Mouse (Mus musculus) limb, embryonic 15.5 days (tissue): Measurements from ENCODE around the gene Kif4. TPM values are rescaled to one million over a fixed set of nuclear protein-coding genes. Genes with fewer than 3 reads are reported as not detected.

Source experiments
- ATAC-seq: fragments of 200-750 bp; cut with Nextera tagmentation; 2 replicates; pipeline ENCODE4 v1.8.0; 2017; ENCODE audit warnings: low read depth, moderate TSS enrichment; ENCODE audit not compliant: insufficient number of reproducible peaks, low FRiP score, low TSS enrichment
- H3K27ac ChIP-seq: fragments of 300-500 bp; sonication (generic); 2 replicates; pipeline ENCODE4 v1.5.1; 2015; ENCODE audit warnings: moderate library complexity, mild to moderate bottlenecking, inconsistent platforms
- H3K27me3 ChIP-seq: fragments of 300-500 bp; sonication (generic); 2 replicates; pipeline ENCODE4 v1.6.1; 2015; ENCODE audit warnings: inconsistent platforms
- H3K36me3 ChIP-seq: fragments of 300-500 bp; sonication (generic); 2 replicates; pipeline ENCODE4 v1.6.1; 2015; ENCODE audit warnings: inconsistent platforms
- H3K4me1 ChIP-seq: fragments of 300-500 bp; sonication (generic); 2 replicates; pipeline ENCODE4 v1.6.1; 2015; ENCODE audit warnings: inconsistent platforms
- H3K4me2 ChIP-seq: fragments of 300-500 bp; sonication (generic); 2 replicates; pipeline ENCODE4 v1.6.1; 2015; ENCODE audit warnings: mild to moderate bottlenecking, inconsistent platforms
- H3K4me3 ChIP-seq: fragments of 300-500 bp; sonication (generic); 2 replicates; pipeline ENCODE4 v1.5.1; 2015; ENCODE audit warnings: mild to moderate bottlenecking, inconsistent platforms
- H3K9ac ChIP-seq: fragments of 300-500 bp; sonication (generic); 2 replicates; pipeline ENCODE4 v1.6.1; 2015; ENCODE audit warnings: inconsistent platforms
- H3K9me3 ChIP-seq: fragments of 300-500 bp; sonication (generic); 2 replicates; pipeline ENCODE4 v1.6.1; 2016; ENCODE audit warnings: inconsistent platforms
- WGBS: fragments of 180-500 bp; shearing (Covaris S2); methylation state at CpG from one replicate; pipeline ENCODE4 v1.1.7; 2015; 5-methylcytosine and 5-hydroxymethylcytosine counted together
- polyA plus RNA-seq: library from polyadenylated mRNA; unstranded; fragments of >200 nt; fragmentation: Nextera tagmentation; extraction: Ambion mirVana; gene quantifications from 2 replicates; pipeline ENCODE4 v1.2.1, GENCODE M21; 2015

Gene Kif4
- polyA plus RNA-seq, 1 experiment from 2014 or later, result 22.0 TPM

GRCm38 (mm10) chrX:100652848-100653247, 27.3 kb downstream of the Kif4 start:
- no peak overlapping the region for H3K4me2 ChIP-seq
- no peaks in the 10 kb centered on the region for H3K9me3 ChIP-seq
- H3K9ac ChIP-seq, result no peak overlapping the region
- no peak overlapping the region for H3K27ac ChIP-seq
- ATAC-seq, result no peak
- no peaks in the 10 kb centered on the region for H3K27me3 ChIP-seq
- H3K36me3 ChIP-seq, result no peaks in the 10 kb centered on the region
- no peak overlapping the region for H3K4me3 ChIP-seq
- no peaks in the 10 kb centered on the region for H3K4me1 ChIP-seq

- Histone ChIP-seq H3K27ac (no peak overlapping the region), H3K27me3 (no peaks in the 10 kb centered on the region), H3K4me2 (no peak overlapping the region), H3K9me3 (no peaks in the 10 kb centered on the region), H3K36me3 (no peaks in the 10 kb centered on the region), H3K9ac (no peak overlapping the region), H3K4me1 (no peaks in the 10 kb centered on the region), H3K4me3 (no peak overlapping the region)
- 88% methylated on average over 2 of the region's 2 CpGs for WGBS
- no peak for ATAC-seq
Measured at GRCm38 (mm10) chrX:100664825-100665224, 39.3 kb downstream of the Kif4 start.

GRCm38 (mm10) chrX:100678204-100678603, 52.7 kb downstream of the Kif4 start:
- no peaks in the 10 kb centered on the region for H3K36me3 ChIP-seq
- no peaks in the 10 kb centered on the region for H3K9me3 ChIP-seq
- H3K4me3 ChIP-seq, result no peak overlapping the region
- no peaks in the 10 kb centered on the region for H3K4me1 ChIP-seq
- H3K27ac ChIP-seq, result no peak overlapping the region
- no peaks in the 10 kb centered on the region; the same call in 1 of the 2 replicates for H3K27me3 ChIP-seq
- no peak overlapping the region for H3K9ac ChIP-seq
- no peak overlapping the region for H3K4me2 ChIP-seq
- 86% methylated on average over 3 of the region's 3 CpGs for WGBS
- ATAC-seq, result no peak

- H3K4me3 ChIP-seq, result no peak overlapping the region
- 46% methylated on average over 3 of the region's 3 CpGs for WGBS
- H3K9me3 ChIP-seq, result no peaks in the 10 kb centered on the region
- no peaks in the 10 kb centered on the region for H3K36me3 ChIP-seq
- no peak for ATAC-seq
- H3K9ac ChIP-seq, result no peak overlapping the region
- H3K27ac ChIP-seq, result no peak overlapping the region
- no peak overlapping the region for H3K4me2 ChIP-seq
- H3K27me3 ChIP-seq, result peaks cover 4% of the 10 kb centered on the region; the same call in 1 of the 2 replicates
- H3K4me1 ChIP-seq, result no peaks in the 10 kb centered on the region
Measured at GRCm38 (mm10) chrX:100686527-100686926, 61.0 kb downstream of the Kif4 start.

- Histone ChIP-seq H3K4me3 (no peak overlapping the region), H3K36me3 (no peaks in the 10 kb centered on the region), H3K4me1 (no peaks in the 10 kb centered on the region), H3K27ac (no peak overlapping the region), H3K4me2 (no peak overlapping the region), H3K27me3 (peaks cover 4% of the 10 kb centered on the region; the same call in 1 of the 2 replicates), H3K9me3 (no peaks in the 10 kb centered on the region), H3K9ac (no peak overlapping the region)
- 66% methylated on average over 6 of the region's 6 CpGs for WGBS
- ATAC-seq, result no peak
Measured at GRCm38 (mm10) chrX:100687360-100688032, 62.0 kb downstream of the Kif4 start.

GRCm38 (mm10) chrX:100688033-100688370, 62.5 kb downstream of the Kif4 start:
- H3K4me3 ChIP-seq, result no peak overlapping the region
- H3K9ac ChIP-seq, result no peak overlapping the region
- ATAC-seq, result no peak
- H3K27me3 ChIP-seq, result peaks cover 4% of the 10 kb centered on the region; the same call in 1 of the 2 replicates
- 74% methylated on average over 5 of the region's 5 CpGs for WGBS
- H3K4me2 ChIP-seq, result no peak overlapping the region
- no peaks in the 10 kb centered on the region for H3K36me3 ChIP-seq
- no peak overlapping the region for H3K27ac ChIP-seq
- H3K4me1 ChIP-seq, result no peaks in the 10 kb centered on the region
- H3K9me3 ChIP-seq, result no peaks in the 10 kb centered on the region

GRCm38 (mm10) chrX:100696776-100697175, 71.2 kb downstream of the Kif4 start:
- H3K9me3 ChIP-seq, result no peaks in the 10 kb centered on the region
- H3K36me3 ChIP-seq, result no peaks in the 10 kb centered on the region; the same call in 1 of the 2 replicates
- WGBS, result 94% methylated on average over 4 of the region's 4 CpGs
- H3K4me1 ChIP-seq, result no peaks in the 10 kb centered on the region
- no peaks in the 10 kb centered on the region for H3K27me3 ChIP-seq
- H3K9ac ChIP-seq, result no peak overlapping the region
- H3K27ac ChIP-seq, result no peak overlapping the region
- no peak overlapping the region for H3K4me2 ChIP-seq
- no peak overlapping the region for H3K4me3 ChIP-seq
- ATAC-seq, result no peak

GRCm38 (mm10) chrX:100708032-100708431, 82.5 kb downstream of the Kif4 start:
- Histone ChIP-seq H3K27me3 (no peaks in the 10 kb centered on the region), H3K27ac (no peak overlapping the region)

GRCm38 (mm10) chrX:100716173-100716572, 90.6 kb downstream of the Kif4 start:
- ATAC-seq, result no peak
- 0 out of 2 replicates have a peak, but pooled peaks cover 4% of the 10 kb centered on the region for H3K27me3 ChIP-seq
- H3K9me3 ChIP-seq, result no peaks in the 10 kb centered on the region
- no peak overlapping the region for H3K4me3 ChIP-seq
- H3K27ac ChIP-seq, result no peak overlapping the region
- H3K9ac ChIP-seq, result no peak overlapping the region
- H3K4me1 ChIP-seq, result no peaks in the 10 kb centered on the region
- H3K36me3 ChIP-seq, result peaks cover 9% of the 10 kb centered on the region
- no peak overlapping the region for H3K4me2 ChIP-seq
- 90% methylated on average over 6 of the region's 6 CpGs for WGBS

More at GRCm38 (mm10) chrX:100708032-100708431, 82.5 kb downstream of the Kif4 start:
- WGBS, result 91% methylated on average over 6 of the region's 6 CpGs
- Histone ChIP-seq H3K4me3 (no peak overlapping the region), H3K4me1 (no peaks in the 10 kb centered on the region), H3K4me2 (no peak overlapping the region), H3K9me3 (no peaks in the 10 kb centered on the region), H3K9ac (no peak overlapping the region), H3K36me3 (peaks cover 10% of the 10 kb centered on the region; the same call in 1 of the 2 replicates)
- ATAC-seq, result no peak

GRCm38 (mm10) chrX:100728947-100729346, 103.4 kb downstream of the Kif4 start:
- H3K27me3 ChIP-seq, result peaks cover 25% of the 10 kb centered on the region
- no peak overlapping the region for H3K9ac ChIP-seq
- H3K9me3 ChIP-seq, result no peaks in the 10 kb centered on the region
- WGBS, result 25% methylated on average over 1 of the region's 1 CpGs
- no peak overlapping the region for H3K27ac ChIP-seq
- H3K4me2 ChIP-seq, result no peak overlapping the region
- 0 out of 2 replicates have a peak, but pooled peaks cover 4% of the 10 kb centered on the region for H3K4me1 ChIP-seq
- no peak overlapping the region for H3K4me3 ChIP-seq
- H3K36me3 ChIP-seq, result 0 out of 2 replicates have a peak, but pooled peaks cover 5% of the 10 kb centered on the region
- no peak for ATAC-seq

- Histone ChIP-seq H3K27me3 (peaks cover 30% of the 10 kb centered on the region), H3K4me3 (peak within 1 kb of the TSS; percentile 16; the same call in 1 of the 2 replicates), H3K4me2 (peak within 1 kb of the TSS; percentile 38), H3K27ac (no peak within 1 kb of the TSS), H3K9ac (no peak within 1 kb of the TSS), H3K36me3 (0 out of 2 replicates have a peak, but pooled peaks cover 5% of the 10 kb centered on the region), H3K9me3 (no peaks in the 10 kb centered on the region), H3K4me1 (0 out of 2 replicates have a peak, but pooled peaks cover 4% of the 10 kb centered on the region)
- 19% methylated on average over 7 of the region's 8 CpGs for WGBS
- ATAC-seq, result no peak
Measured at GRCm38 (mm10) chrX:100729665-100730188, 104.2 kb downstream of the Kif4 start, which contains the start of gene Gdpd2. Gene Gdpd2, plus strand, starts transcription at chrX:100729873.

- no peak for ATAC-seq
- H3K4me2 ChIP-seq, result peak overlapping the region; percentile 38
- H3K4me1 ChIP-seq, result 0 out of 2 replicates have a peak, but pooled peaks cover 4% of the 10 kb centered on the region
- no peak overlapping the region for H3K9ac ChIP-seq
- 0 out of 2 replicates have a peak, but pooled peaks cover 5% of the 10 kb centered on the region for H3K36me3 ChIP-seq
- H3K4me3 ChIP-seq, result peak overlapping the region; percentile 16; the same call in 1 of the 2 replicates
- H3K9me3 ChIP-seq, result no peaks in the 10 kb centered on the region
- H3K27me3 ChIP-seq, result peaks cover 27% of the 10 kb centered on the region
- WGBS, result 36% methylated on average over 8 of the region's 8 CpGs
- no peak overlapping the region for H3K27ac ChIP-seq
Measured at GRCm38 (mm10) chrX:100730266-100730665, 104.7 kb downstream of the Kif4 start.
